Mouse (Mus musculus): ENCODE results near the gene Afmid. TPM values are rescaled to one million over a fixed set of nuclear protein-coding genes. Genes with fewer than 3 reads are reported as not detected.
A peak's percentile ranks its signal among the peaks of the same experiment; 100 is the strongest.
"Not testable (repeated sequence)": the region's sequence is repeated elsewhere in the genome, so short reads cannot be mapped to it uniquely, and the experiment has no call there.

Gene Afmid
- total and polyA plus RNA-seq, 2 experiments from 2014 or later = 3.6 to 8.8 TPM

- Histone ChIP-seq H3K9ac (no peak overlapping the region), H3K4me2 (ENCODE audit: low read depth) (no peak overlapping the region), H3K4me1 (ENCODE audit: insufficient read depth) (no peaks in the 10 kb centered on the region), H3K27me3 (ENCODE audit: insufficient read depth, low read length) (no peaks in the 10 kb centered on the region), H3K36me3 (ENCODE audit: insufficient read depth) (no peaks in the 10 kb centered on the region), H3K4me3 (ENCODE audit: low read depth, low read length) (no peak overlapping the region), H3K27ac (ENCODE audit: low read depth, low read length) (no peak overlapping the region), H3K9me3 (ENCODE audit: low read length) (no peaks in the 10 kb centered on the region)
- DNase-seq (no peak), ATAC-seq (no peak)
- WGBS = 93% methylated on average over 3 of the region's 3 CpGs
- TF ChIP-seq CTCF (IDR thresholded peaks at IDR 0.05; ENCODE audit: low read depth) = no peak
Measured at GRCm38 (mm10) chr11:117803166-117803688, 22.5 kb upstream of the Afmid start.

- H3K9me3 ChIP-seq (ENCODE audit: low read length) = no peaks in the 10 kb centered on the region
- DNase-seq (no peak), ATAC-seq (no peak)
- 93% methylated on average over 6 of the region's 6 CpGs for WGBS
- H3K4me1 ChIP-seq (ENCODE audit: insufficient read depth) = peaks cover 7% of the 10 kb centered on the region; the same call in 1 of the 2 replicates
- H3K4me2 ChIP-seq (ENCODE audit: low read depth) = no peak overlapping the region
- H3K27ac ChIP-seq (ENCODE audit: low read depth, low read length) = no peak overlapping the region
- no peak overlapping the region for H3K4me3 ChIP-seq (ENCODE audit: low read depth, low read length)
- H3K27me3 ChIP-seq (ENCODE audit: insufficient read depth, low read length) = peaks cover 7% of the 10 kb centered on the region; the same call in 1 of the 2 replicates
- no peak overlapping the region for H3K9ac ChIP-seq
- no peak for TF ChIP-seq CTCF (IDR thresholded peaks at IDR 0.05; ENCODE audit: low read depth)
- no peaks in the 10 kb centered on the region for H3K36me3 ChIP-seq (ENCODE audit: insufficient read depth)
Measured at GRCm38 (mm10) chr11:117806781-117807180, 18.9 kb upstream of the Afmid start.

GRCm38 (mm10) chr11:117809407-117810311 is 16.1 kb upstream of the Afmid start, which contains the start of the genes Gm20708 and Syngr2:
Gene Gm20708 (plus strand): TSS chr11:117809668.
Gene Syngr2 (plus strand): TSS chr11:117809668.
- TF ChIP-seq CTCF (IDR thresholded peaks at IDR 0.05; ENCODE audit: low read depth) = no peak
- H3K27ac ChIP-seq (ENCODE audit: low read depth, low read length) = no peak within 1 kb of the TSS
- H3K9me3 ChIP-seq (ENCODE audit: low read length) = no peaks in the 10 kb centered on the region
- H3K4me1 ChIP-seq (ENCODE audit: insufficient read depth) = peaks cover 7% of the 10 kb centered on the region; the same call in 1 of the 2 replicates
- DNase-seq (peak; percentile 76), ATAC-seq (peak; percentile 64)
- H3K9ac ChIP-seq = peak within 1 kb of the TSS; percentile 41
- WGBS = 1% methylated on average over 72 of the region's 75 CpGs
- H3K36me3 ChIP-seq (ENCODE audit: insufficient read depth) = no peaks in the 10 kb centered on the region
- peaks cover 7% of the 10 kb centered on the region; the same call in 1 of the 2 replicates for H3K27me3 ChIP-seq (ENCODE audit: insufficient read depth, low read length)
- H3K4me3 ChIP-seq (ENCODE audit: low read depth, low read length) = peak within 1 kb of the TSS; percentile 55
- H3K4me2 ChIP-seq (ENCODE audit: low read depth) = peak within 1 kb of the TSS; percentile 96

GRCm38 (mm10) chr11:117810401-117811046 is 15.2 kb upstream of the Afmid start:
- peak overlapping the region; percentile 96 for H3K4me2 ChIP-seq (ENCODE audit: low read depth)
- H3K9ac ChIP-seq = peak overlapping the region; percentile 41
- ATAC-seq (peak; percentile 90), DNase-seq (peak; percentile 76)
- H3K4me1 ChIP-seq (ENCODE audit: insufficient read depth) = peaks cover 7% of the 10 kb centered on the region; the same call in 1 of the 2 replicates
- TF ChIP-seq CTCF (IDR thresholded peaks at IDR 0.05; ENCODE audit: low read depth) = peak; percentile 70
- H3K36me3 ChIP-seq (ENCODE audit: insufficient read depth) = no peaks in the 10 kb centered on the region
- 0% methylated on average over 21 of the region's 21 CpGs for WGBS
- no peak overlapping the region for H3K27ac ChIP-seq (ENCODE audit: low read depth, low read length)
- H3K4me3 ChIP-seq (ENCODE audit: low read depth, low read length) = peak overlapping the region; percentile 55
- no peaks in the 10 kb centered on the region for H3K9me3 ChIP-seq (ENCODE audit: low read length)
- H3K27me3 ChIP-seq (ENCODE audit: insufficient read depth, low read length) = peaks cover 7% of the 10 kb centered on the region; the same call in 1 of the 2 replicates

- WGBS = 69% methylated on average over 5 of the region's 5 CpGs
- DNase-seq = no peak
- Histone ChIP-seq H3K9ac (no peak overlapping the region), H3K27ac (ENCODE audit: low read depth, low read length) (no peak overlapping the region), H3K4me3 (ENCODE audit: low read depth, low read length) (no peak overlapping the region), H3K27me3 (ENCODE audit: insufficient read depth, low read length) (peaks cover 4% of the 10 kb centered on the region; the same call in 1 of the 2 replicates), H3K36me3 (ENCODE audit: insufficient read depth) (no peaks in the 10 kb centered on the region), H3K4me2 (ENCODE audit: low read depth) (no peak overlapping the region), H3K9me3 (ENCODE audit: low read length) (no peaks in the 10 kb centered on the region), H3K4me1 (ENCODE audit: insufficient read depth) (peaks cover 7% of the 10 kb centered on the region; the same call in 1 of the 2 replicates)
- TF ChIP-seq CTCF (IDR thresholded peaks at IDR 0.05; ENCODE audit: low read depth) = no peak
- ATAC-seq = no peak
Measured at GRCm38 (mm10) chr11:117813867-117814266, 11.9 kb upstream of the Afmid start.

GRCm38 (mm10) chr11:117814704-117815366 is 10.9 kb upstream of the Afmid start:
- ATAC-seq (no peak), DNase-seq (no peak)
- peaks cover 2% of the 10 kb centered on the region; the same call in 1 of the 2 replicates for H3K4me1 ChIP-seq (ENCODE audit: insufficient read depth)
- 87% methylated on average over 6 of the region's 6 CpGs for WGBS
- H3K36me3 ChIP-seq (ENCODE audit: insufficient read depth) = no peaks in the 10 kb centered on the region
- H3K9ac ChIP-seq = no peak overlapping the region
- H3K4me3 ChIP-seq (ENCODE audit: low read depth, low read length) = no peak overlapping the region
- no peaks in the 10 kb centered on the region for H3K27me3 ChIP-seq (ENCODE audit: insufficient read depth, low read length)
- TF ChIP-seq CTCF (IDR thresholded peaks at IDR 0.05; ENCODE audit: low read depth) = no peak
- H3K9me3 ChIP-seq (ENCODE audit: low read length) = no peaks in the 10 kb centered on the region
- no peak overlapping the region for H3K27ac ChIP-seq (ENCODE audit: low read depth, low read length)
- H3K4me2 ChIP-seq (ENCODE audit: low read depth) = no peak overlapping the region

- H3K4me2 ChIP-seq (ENCODE audit: low read depth); H3K9me3 ChIP-seq (ENCODE audit: low read length); DNase-seq; H3K36me3 ChIP-seq (ENCODE audit: insufficient read depth); ATAC-seq; H3K27me3 ChIP-seq (ENCODE audit: insufficient read depth, low read length); H3K4me1 ChIP-seq (ENCODE audit: insufficient read depth); H3K4me3 ChIP-seq (ENCODE audit: low read depth, low read length); H3K9ac ChIP-seq; H3K27ac ChIP-seq (ENCODE audit: low read depth, low read length): not testable (repeated sequence)
- 78% methylated on average over 9 of the region's 9 CpGs for WGBS
Measured at GRCm38 (mm10) chr11:117815850-117816249, 9.9 kb upstream of the Afmid start.
